Mouse (Mus musculus): Measurements from ENCODE around the gene Vps13d. TPM values are rescaled to one million over a fixed set of nuclear protein-coding genes. Genes with fewer than 3 reads are reported as not detected.

The Vps13d gene
- polyA plus RNA-seq, 1 experiment from 2014 or later = 8.5 TPM

DNA sequence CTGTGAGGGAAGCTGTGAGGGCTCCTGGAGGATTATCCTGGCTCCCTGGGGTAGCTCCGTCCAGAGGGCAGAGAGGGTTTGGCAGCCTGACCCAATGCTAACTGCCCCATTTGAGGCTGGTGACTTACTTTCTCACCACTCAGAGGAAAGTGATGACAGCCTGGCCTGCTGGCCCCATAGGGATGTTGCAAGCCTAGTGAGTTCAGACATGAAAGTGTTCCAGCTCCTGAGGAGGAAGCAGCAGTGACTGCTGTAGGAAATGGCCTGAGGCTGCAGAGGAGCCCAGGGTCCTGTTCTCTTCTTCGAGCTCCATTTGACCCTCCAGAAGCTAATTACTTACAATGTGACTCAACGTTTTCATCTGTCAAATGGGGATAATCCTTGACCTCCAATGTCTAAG, 157.8 kb downstream of the Vps13d start:
- Histone ChIP-seq H3K9me3 (ENCODE audit: low read depth, low read length) (no peaks in the 10 kb centered on the region), H3K4me1 (ENCODE audit: insufficient read depth) (peaks cover 29% of the 10 kb centered on the region), H3K4me2 (no peak overlapping the region), H3K27me3 (ENCODE audit: insufficient read depth, low read length) (no peaks in the 10 kb centered on the region), H3K9ac (no peak overlapping the region), H3K27ac (ENCODE audit: low read depth) (no peak overlapping the region), H3K4me3 (ENCODE audit: low read depth, low read length) (no peak overlapping the region), H3K36me3 (ENCODE audit: insufficient read depth) (peaks cover 16% of the 10 kb centered on the region)
- ATAC-seq (ENCODE audit: insufficient read depth) = no peak
- DNase-seq = no peak
- WGBS = 49% methylated on average over 3 of the region's 3 CpGs
- TF ChIP-seq CTCF (IDR thresholded peaks at IDR 0.05; ENCODE audit: low read depth) = no peak

- H3K27ac ChIP-seq (ENCODE audit: low read depth) = peak overlapping the region; percentile 59; the same call in 1 of the 2 replicates
- no peaks in the 10 kb centered on the region for H3K27me3 ChIP-seq (ENCODE audit: insufficient read depth, low read length)
- peaks cover 10% of the 10 kb centered on the region for H3K36me3 ChIP-seq (ENCODE audit: insufficient read depth)
- DNase-seq = no peak
- peaks cover 29% of the 10 kb centered on the region for H3K4me1 ChIP-seq (ENCODE audit: insufficient read depth)
- no peak for TF ChIP-seq CTCF (IDR thresholded peaks at IDR 0.05; ENCODE audit: low read depth)
- no peak overlapping the region for H3K4me3 ChIP-seq (ENCODE audit: low read depth, low read length)
- 47% methylated on average over 3 of the region's 3 CpGs for WGBS
- no peak for ATAC-seq (ENCODE audit: insufficient read depth)
- H3K9ac ChIP-seq = no peak overlapping the region
- H3K9me3 ChIP-seq (ENCODE audit: low read depth, low read length) = no peaks in the 10 kb centered on the region
- no peak overlapping the region for H3K4me2 ChIP-seq
Observed at GRCm38 (mm10) chr4:145035450-145035849, 159.4 kb downstream of the Vps13d start.

- Histone ChIP-seq H3K9me3 (ENCODE audit: low read depth, low read length) (no peaks in the 10 kb centered on the region), H3K4me3 (ENCODE audit: low read depth, low read length) (no peak overlapping the region), H3K36me3 (ENCODE audit: insufficient read depth) (peaks cover 7% of the 10 kb centered on the region), H3K27me3 (ENCODE audit: insufficient read depth, low read length) (no peaks in the 10 kb centered on the region), H3K27ac (ENCODE audit: low read depth) (peak overlapping the region; percentile 59), H3K4me2 (no peak overlapping the region), H3K9ac (no peak overlapping the region), H3K4me1 (ENCODE audit: insufficient read depth) (peaks cover 29% of the 10 kb centered on the region)
- no peak for TF ChIP-seq CTCF (IDR thresholded peaks at IDR 0.05; ENCODE audit: low read depth)
- DNase-seq (peak; percentile 73), ATAC-seq (ENCODE audit: insufficient read depth) (peak; percentile 57)
- WGBS = 5% methylated on average over 11 of the region's 11 CpGs
Observed at GRCm38 (mm10) chr4:145034506-145035243, 160.1 kb downstream of the Vps13d start.

GRCm38 (mm10) chr4:145033392-145033791, 161.4 kb downstream of the Vps13d start:
- peaks cover 29% of the 10 kb centered on the region for H3K4me1 ChIP-seq (ENCODE audit: insufficient read depth)
- peak overlapping the region; percentile 15; the same call in 1 of the 2 replicates for H3K27ac ChIP-seq (ENCODE audit: low read depth)

GRCm38 (mm10) chr4:145032637-145033036, 162.2 kb downstream of the Vps13d start:
- Histone ChIP-seq H3K4me3 (ENCODE audit: low read depth, low read length) (no peak overlapping the region), H3K36me3 (ENCODE audit: insufficient read depth) (peaks cover 7% of the 10 kb centered on the region; the same call in 1 of the 2 replicates), H3K4me2 (no peak overlapping the region), H3K27ac (ENCODE audit: low read depth) (no peak overlapping the region), H3K4me1 (ENCODE audit: insufficient read depth) (peaks cover 24% of the 10 kb centered on the region), H3K9me3 (ENCODE audit: low read depth, low read length) (no peaks in the 10 kb centered on the region), H3K9ac (no peak overlapping the region), H3K27me3 (ENCODE audit: insufficient read depth, low read length) (no peaks in the 10 kb centered on the region)
- whole genome bisulfite sequencing = 63% methylated on average over 2 of the region's 2 CpGs
- DNase-seq (no peak), ATAC-seq (ENCODE audit: insufficient read depth) (no peak)
- TF ChIP-seq CTCF (IDR thresholded peaks at IDR 0.05; ENCODE audit: low read depth) = no peak

More at GRCm38 (mm10) chr4:145033392-145033791, 161.4 kb downstream of the Vps13d start:
- DNase-seq (no peak), ATAC-seq (ENCODE audit: insufficient read depth) (no peak)
- H3K4me3 ChIP-seq (ENCODE audit: low read depth, low read length) = no peak overlapping the region
- H3K36me3 ChIP-seq (ENCODE audit: insufficient read depth) = peaks cover 7% of the 10 kb centered on the region; the same call in 1 of the 2 replicates
- H3K4me2 ChIP-seq = no peak overlapping the region
- no peaks in the 10 kb centered on the region for H3K27me3 ChIP-seq (ENCODE audit: insufficient read depth, low read length)
- H3K9me3 ChIP-seq (ENCODE audit: low read depth, low read length) = no peaks in the 10 kb centered on the region
- WGBS = 12% methylated on average over 2 of the region's 2 CpGs
- no peak overlapping the region for H3K9ac ChIP-seq
- TF ChIP-seq CTCF (IDR thresholded peaks at IDR 0.05; ENCODE audit: low read depth) = no peak

DNA sequence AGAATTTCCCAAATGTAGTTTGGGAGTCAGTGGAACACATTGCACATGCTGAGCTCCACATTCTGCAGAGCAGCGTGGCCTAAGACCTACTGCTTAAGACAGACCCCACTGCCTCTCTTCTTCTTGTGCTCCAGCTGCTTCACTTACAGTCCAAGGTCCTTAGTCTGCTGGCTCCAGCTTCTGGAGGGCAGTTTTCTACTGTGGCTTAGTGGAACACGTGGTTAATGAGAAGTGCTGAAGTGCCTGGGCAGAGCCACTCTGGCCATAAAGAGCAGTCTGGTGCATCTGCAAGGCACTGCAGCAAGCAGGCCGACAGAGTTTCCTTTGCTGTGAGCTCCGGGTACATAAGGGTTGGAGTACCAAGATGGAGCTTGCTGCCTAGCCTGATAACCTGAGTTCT, 163.3 kb downstream of the Vps13d start:
- ATAC-seq (ENCODE audit: insufficient read depth) (no peak), DNase-seq (no peak)
- peaks cover 33% of the 10 kb centered on the region for H3K4me1 ChIP-seq (ENCODE audit: insufficient read depth)
- no peak for TF ChIP-seq CTCF (IDR thresholded peaks at IDR 0.05; ENCODE audit: low read depth)
- 67% methylated on average over 4 of the region's 4 CpGs for WGBS
- H3K4me3 ChIP-seq (ENCODE audit: low read depth, low read length) = no peak overlapping the region
- H3K4me2 ChIP-seq = no peak overlapping the region
- H3K36me3 ChIP-seq (ENCODE audit: insufficient read depth) = peaks cover 7% of the 10 kb centered on the region; the same call in 1 of the 2 replicates
- no peak overlapping the region for H3K27ac ChIP-seq (ENCODE audit: low read depth)
- no peaks in the 10 kb centered on the region for H3K27me3 ChIP-seq (ENCODE audit: insufficient read depth, low read length)
- no peaks in the 10 kb centered on the region for H3K9me3 ChIP-seq (ENCODE audit: low read depth, low read length)
- H3K9ac ChIP-seq = no peak overlapping the region

DNA sequence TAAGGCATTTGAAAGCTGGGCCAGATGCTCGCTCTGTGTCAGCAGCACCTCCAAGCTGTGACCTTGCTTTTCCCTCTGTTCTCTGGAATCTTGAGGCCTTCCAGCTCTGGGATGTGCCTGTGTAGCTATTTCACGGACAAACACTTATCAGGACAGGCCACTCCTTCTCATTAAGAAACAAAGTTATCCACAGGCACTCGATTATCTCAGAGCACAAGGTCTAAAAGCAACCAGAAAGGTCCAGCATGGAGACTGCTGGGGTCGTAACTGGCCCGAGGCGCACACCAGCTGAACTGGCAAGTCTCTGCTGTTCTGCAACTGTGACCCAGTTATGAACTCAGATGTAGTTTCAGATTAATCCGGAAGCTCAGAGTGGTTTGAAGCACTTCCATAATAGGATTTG, 168.4 kb downstream of the Vps13d start:
- peaks cover 37% of the 10 kb centered on the region for H3K4me1 ChIP-seq (ENCODE audit: insufficient read depth)
- ATAC-seq (ENCODE audit: insufficient read depth) = peak; percentile 76
- no peak overlapping the region for H3K4me3 ChIP-seq (ENCODE audit: low read depth, low read length)
- WGBS = 12% methylated on average over 7 of the region's 7 CpGs
- H3K27ac ChIP-seq (ENCODE audit: low read depth) = peak overlapping the region; percentile 73
- H3K4me2 ChIP-seq = no peak overlapping the region
- no peaks in the 10 kb centered on the region for H3K36me3 ChIP-seq (ENCODE audit: insufficient read depth)
- no peak overlapping the region for H3K9ac ChIP-seq
- H3K27me3 ChIP-seq (ENCODE audit: insufficient read depth, low read length) = no peaks in the 10 kb centered on the region
- peak; percentile 78 for DNase-seq
- no peaks in the 10 kb centered on the region for H3K9me3 ChIP-seq (ENCODE audit: low read depth, low read length)
- no peak for TF ChIP-seq CTCF (IDR thresholded peaks at IDR 0.05; ENCODE audit: low read depth)
